Mouse (Mus musculus) CH12.LX (cell line): ENCODE results near the gene Armh2.

Source experiments
- CHD2 ChIP-seq: IDR thresholded peaks from 2 replicates; pipeline ENCODE4 v1.6.1; 2011; ENCODE audit warnings: low read length, improper control_type of control experiment
- CTCF ChIP-seq, 2 experiments: IDR thresholded peaks in 1 of 2; conservative IDR thresholded peaks in 1 of 2; 2 replicates each; pipeline ENCODE4 v1.5.1; 2011 to 2012; ENCODE audit warnings: low read depth in 2 of 2, low read length in 2 of 2, improper control_type of control experiment in 1 of 2, inconsistent platforms in 1 of 2, mild to moderate bottlenecking in 1 of 2, moderate library complexity in 1 of 2
- EP300 ChIP-seq: IDR thresholded peaks from 2 replicates; pipeline ENCODE4 v1.6.1; 2011; ENCODE audit warnings: low read length, improper control_type of control experiment
- GABPA ChIP-seq: IDR thresholded peaks from 2 replicates; pipeline ENCODE4 v1.6.1; 2012; ENCODE audit warnings: low read depth, low read length, improper control_type of control experiment, inconsistent platforms; ENCODE audit not compliant: insufficient replicate concordance
- KAT2A ChIP-seq: IDR thresholded peaks from 2 replicates; pipeline ENCODE4 v1.6.1; 2012; ENCODE audit warnings: low read length, improper control_type of control experiment, inconsistent platforms; ENCODE audit not compliant: insufficient replicate concordance
- MAFK ChIP-seq: IDR thresholded peaks from 2 replicates; pipeline ENCODE4 v1.6.1; 2011; ENCODE audit warnings: low read length, improper control_type of control experiment; ENCODE audit not compliant: insufficient replicate concordance
- MAX ChIP-seq: IDR thresholded peaks from 2 replicates; pipeline ENCODE4 v1.6.1; 2011; ENCODE audit warnings: low read length, improper control_type of control experiment
- PAX5 ChIP-seq: IDR thresholded peaks from 2 replicates; pipeline ENCODE4 v1.6.1; 2012; ENCODE audit warnings: low read length, inconsistent platforms, mixed read lengths
- POLR2A ChIP-seq: IDR thresholded peaks from 2 replicates; pipeline ENCODE4 v1.6.1; 2011; ENCODE audit warnings: low read depth, mild to moderate bottlenecking, improper control_type of control experiment, low read length
- POLR2AphosphoS2 ChIP-seq: IDR thresholded peaks from 2 replicates; pipeline ENCODE4 v1.6.1; 2011; ENCODE audit warnings: low read depth, low read length, improper control_type of control experiment
- TCF12 ChIP-seq: IDR thresholded peaks from 2 replicates; pipeline ENCODE4 v1.6.1; 2014; ENCODE audit warnings: low read depth, mild to moderate bottlenecking, inconsistent platforms, low read length, improper control_type of control experiment
- UBTF ChIP-seq: IDR thresholded peaks from 2 replicates; pipeline ENCODE4 v1.6.1; 2012; ENCODE audit warnings: low read depth, mild to moderate bottlenecking, inconsistent platforms, low read length, improper control_type of control experiment, moderate library complexity
- ZKSCAN1 ChIP-seq: IDR thresholded peaks from 2 replicates; pipeline ENCODE4 v1.6.1; 2012; ENCODE audit warnings: low read depth, inconsistent platforms, low read length, improper control_type of control experiment, borderline replicate concordance

GRCm38 (mm10) chr13:24751396-24751795 lies 10.4 kb downstream of the Armh2 start:
- TF ChIP-seq CTCF (conservative IDR thresholded peaks at IDR 0.05 in 1 of 2, IDR thresholded peaks at IDR 0.05 in 1 of 2; ENCODE audit: low read depth in 2 of 2, low read length in 2 of 2) (no peak), ZKSCAN1 (no peak), EP300 (no peak), GABPA (no peak), CHD2 (no peak), TCF12 (no peak), MAFK (no peak), POLR2AphosphoS2 (no peak), POLR2A (no peak), PAX5 (no peak), MAX (no peak), UBTF (no peak), KAT2A (no peak)
